Mouse (Mus musculus) liver, embryonic 14.5 days (tissue): Measurements from ENCODE around the gene Selplg. TPM values are rescaled to one million over a fixed set of nuclear protein-coding genes. Genes with fewer than 3 reads are reported as not detected.

Experiments used
- ATAC-seq: fragments of 200-750 bp; cut with Nextera tagmentation; 2 replicates; pipeline ENCODE4 v1.8.0; 2017; ENCODE audit warnings: moderate number of reproducible peaks, mild to moderate bottlenecking, moderate library complexity; ENCODE audit not compliant: insufficient read depth
- DNase-seq, 3 experiments: peaks; one replicate each; pipeline ENCODE4 v3.0.0-alpha.2; 2012 to 2013; ENCODE audit warnings: low read depth in 3 of 3, low spot score in 3 of 3
- H3K27ac ChIP-seq: fragments of 300-500 bp; sonication (generic); 2 replicates; pipeline ENCODE4 v1.5.1; 2014; ENCODE audit warnings: moderate library complexity, mild to moderate bottlenecking, control low read depth, inconsistent platforms
- H3K27me3 ChIP-seq: fragments of 300-500 bp; sonication (generic); 2 replicates; pipeline ENCODE4 v1.6.1; 2014; ENCODE audit warnings: mild to moderate bottlenecking, low read length, moderate library complexity; ENCODE audit not compliant: control insufficient read depth, insufficient read depth
- H3K36me3 ChIP-seq: fragments of 300-500 bp; sonication (generic); replicated peaks from 2 replicates; pipeline ENCODE4 v1.6.1; 2014; ENCODE audit warnings: low read depth; ENCODE audit not compliant: control insufficient read depth, insufficient read depth
- H3K4me1 ChIP-seq, 2 experiments: fragments of 200-500 bp in 1 of 2; fragments of 300-500 bp in 1 of 2; sonication (generic) in 1 of 2; replicated peaks; 2 replicates each; pipeline ENCODE4 v1.6.1; 2012 to 2014; ENCODE audit warnings: antibody characterized with exemption in 1 of 2, inconsistent platforms in 1 of 2, low read length in 1 of 2; ENCODE audit not compliant: control insufficient read depth in 2 of 2, insufficient read depth in 2 of 2
- H3K4me2 ChIP-seq: fragments of 300-500 bp; sonication (generic); 2 replicates; pipeline ENCODE4 v1.6.1; 2014; ENCODE audit warnings: low read depth, mild to moderate bottlenecking, control low read depth, moderate library complexity
- H3K4me3 ChIP-seq, 2 experiments: fragments of 200-500 bp in 1 of 2; fragments of 300-500 bp in 1 of 2; sonication (generic) in 1 of 2; 2 replicates each; pipeline ENCODE4 v1.5.1; 2012 to 2014; ENCODE audit warnings: low read depth in 2 of 2, low read length in 2 of 2, mild to moderate bottlenecking in 2 of 2, control low read depth in 1 of 2, inconsistent platforms in 1 of 2, moderate library complexity in 1 of 2; ENCODE audit not compliant: insufficient read depth in 1 of 2
- H3K9ac ChIP-seq: fragments of 300-500 bp; sonication (generic); replicated peaks from 2 replicates; pipeline ENCODE4 v1.6.1; 2014; ENCODE audit warnings: mild to moderate bottlenecking, control low read depth, moderate library complexity
- H3K9me3 ChIP-seq: fragments of 300-500 bp; sonication (generic); 2 replicates; pipeline ENCODE4 v1.6.1; 2016; ENCODE audit warnings: low read length, mixed read lengths; ENCODE audit not compliant: control insufficient read depth
- CTCF ChIP-seq: IDR thresholded peaks from 2 replicates; pipeline ENCODE4 v1.5.1; 2016; ENCODE audit warnings: antibody characterized with exemption, low read depth, control low read depth
- EP300 ChIP-seq: IDR thresholded peaks from 2 replicates; pipeline ENCODE4 v1.6.1; 2016; ENCODE audit warnings: antibody characterized with exemption, low read depth
- WGBS: fragments of 180-500 bp; shearing (Covaris S2); extraction: QIAGEN DNeasy Blood & Tissue Kit; methylation state at CpG from one replicate; pipeline ENCODE4 v1.1.7; 2014; ENCODE audit not compliant: insufficient replicate concordance; 5-methylcytosine and 5-hydroxymethylcytosine counted together
- polyA plus RNA-seq, 2 experiments: library from polyadenylated mRNA; depleted of rRNA in 1 of 2; stranded (reverse) in 1 of 2; unstranded in 1 of 2; fragments of >200 nt; fragmentation: Nextera tagmentation in 1 of 2; extraction: Ambion mirVana in 1 of 2; gene quantifications; 2 replicates each; pipeline versions ENCODE4 v1.2.1 to v1.2.3; 2012 to 2014

Gene Selplg
- polyA plus RNA-seq, 2 experiments, result 8.8 to 12.5 TPM

- H3K9ac ChIP-seq, result no peak overlapping the region
- H3K27ac ChIP-seq, result no peak overlapping the region
- no peak overlapping the region for H3K4me3 ChIP-seq
- TF ChIP-seq CTCF (no peak), EP300 (no peak)
- no peaks in the 10 kb centered on the region for H3K27me3 ChIP-seq
- DNase-seq (no peak), ATAC-seq (no peak)
- H3K9me3 ChIP-seq, result no peaks in the 10 kb centered on the region
- 59% methylated on average over 15 of the region's 15 CpGs for WGBS
- H3K4me2 ChIP-seq, result no peak overlapping the region
- H3K36me3 ChIP-seq, result peaks cover 19% of the 10 kb centered on the region
- peaks cover 2 to 7% of the 10 kb centered on the region in 2 experiments; a peak in 3 of 4 replicates for H3K4me1 ChIP-seq
Measured at GRCm38 (mm10) chr5:113776128-113776895, 56.1 kb downstream of the Selplg start.

GRCm38 (mm10) chr5:113775585-113775984 is 56.9 kb downstream of the Selplg start:
- ATAC-seq, result no peak
- Histone ChIP-seq H3K9me3 (no peaks in the 10 kb centered on the region), H3K36me3 (peaks cover 19% of the 10 kb centered on the region), H3K4me3 (no peak overlapping the region), H3K27me3 (no peaks in the 10 kb centered on the region), H3K4me1 (peaks cover 2 to 7% of the 10 kb centered on the region in 2 experiments; a peak in 3 of 4 replicates), H3K9ac (no peak overlapping the region), H3K4me2 (no peak overlapping the region), H3K27ac (no peak overlapping the region)
- DNase-seq, result no peak
- TF ChIP-seq CTCF (no peak), EP300 (no peak)
- 81% methylated on average over 10 of the region's 10 CpGs for WGBS

DNA sequence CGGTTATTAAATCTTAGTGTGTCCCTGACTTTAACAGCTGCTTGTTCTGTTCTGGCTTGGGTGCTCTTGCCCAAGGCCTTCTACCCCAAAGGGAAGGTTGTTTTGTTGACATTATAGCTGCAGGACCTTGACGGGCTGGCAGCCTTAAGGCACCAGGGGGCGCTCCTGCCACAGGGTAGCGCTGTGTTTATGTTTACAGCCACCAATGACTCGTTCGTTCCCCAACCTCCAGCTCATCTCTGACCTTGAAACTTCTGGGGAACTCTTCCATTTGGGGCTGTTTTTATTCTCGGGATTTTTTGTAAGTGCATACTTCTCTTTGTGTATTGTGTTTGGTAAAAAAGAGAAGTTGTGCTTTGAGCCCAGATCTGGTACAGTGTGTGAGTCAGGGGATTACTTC is 58.8 kb downstream of the Selplg start:
- Histone ChIP-seq H3K4me2 (peak overlapping the region; percentile 96), H3K27ac (peak overlapping the region; percentile 54), H3K4me3 (peak overlapping the region; percentile 76 to 94), H3K36me3 (peaks cover 19% of the 10 kb centered on the region), H3K4me1 (peaks cover 6 to 13% of the 10 kb centered on the region in 2 experiments), H3K27me3 (no peaks in the 10 kb centered on the region), H3K9ac (peak overlapping the region; percentile 80), H3K9me3 (no peaks in the 10 kb centered on the region)
- ATAC-seq (peak; percentile 38), DNase-seq (peak; percentile 77 to 82 (median 79))
- WGBS, result 1% methylated on average over 7 of the region's 7 CpGs
- TF ChIP-seq CTCF (peak; percentile 99), EP300 (no peak)

GRCm38 (mm10) chr5:113772905-113773519 is 59.4 kb downstream of the Selplg start:
- Histone ChIP-seq H3K4me3 (peak overlapping the region; percentile 76 to 94), H3K9me3 (no peaks in the 10 kb centered on the region), H3K27me3 (no peaks in the 10 kb centered on the region), H3K27ac (peak overlapping the region; percentile 54), H3K4me2 (peak overlapping the region; percentile 96), H3K9ac (peak overlapping the region; percentile 80), H3K36me3 (peaks cover 19% of the 10 kb centered on the region), H3K4me1 (peaks cover 6 to 13% of the 10 kb centered on the region in 2 experiments)
- TF ChIP-seq CTCF (no peak), EP300 (no peak)
- WGBS, result under 1% methylated on average over 33 of the region's 38 CpGs
- ATAC-seq, result peak; percentile 21; the same call in 1 of the 2 replicates
- DNase-seq, result no peak

DNA sequence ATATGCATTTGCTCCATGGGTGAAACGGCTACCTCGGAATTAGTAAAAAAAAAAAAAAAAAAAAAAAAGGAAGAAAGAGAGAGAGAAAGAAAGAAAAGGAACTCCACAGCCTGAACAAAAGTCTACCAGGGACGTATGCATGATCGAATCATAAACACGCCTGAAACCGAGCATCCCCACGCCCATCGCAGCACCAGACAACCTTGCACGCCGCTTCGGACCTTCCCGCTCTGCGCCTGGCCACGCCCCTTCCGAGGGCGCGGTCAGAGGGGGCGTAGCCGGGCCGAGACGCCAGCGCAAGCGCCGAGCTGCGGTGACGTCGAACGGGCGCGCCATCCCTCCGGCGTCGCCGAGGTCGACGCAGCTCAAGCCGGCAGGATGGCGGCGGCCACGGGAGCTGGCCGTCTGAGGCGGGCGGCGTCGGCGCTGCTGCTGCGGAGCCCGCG is 60.0 kb downstream of the Selplg start, which contains the start of the genes Sart3 and Iscu:
TSS of gene Sart3 (minus strand) at position 61 of the 446 bp plus-strand sequence.
TSS of gene Iscu (plus strand) at position 299 of the 446 bp plus-strand sequence.
- Histone ChIP-seq H3K27me3 (no peaks in the 10 kb centered on the region), H3K36me3 (peaks cover 19% of the 10 kb centered on the region), H3K4me1 (peaks cover 6 to 13% of the 10 kb centered on the region in 2 experiments), H3K4me2 (peak within 1 kb of the TSS; percentile 96), H3K4me3 (peak within 1 kb of the TSS; percentile 76 to 94), H3K9me3 (no peaks in the 10 kb centered on the region), H3K27ac (peak within 1 kb of the TSS; percentile 72), H3K9ac (peak within 1 kb of the TSS; percentile 80)
- WGBS, result under 1% methylated on average over 47 of the region's 49 CpGs
- peak; percentile 83 for ATAC-seq
- peak; percentile 90 to 92 (median 91) for DNase-seq
- TF ChIP-seq CTCF (no peak), EP300 (no peak)
